Mouse (Mus musculus) embryonic facial prominence, embryonic 15.5 days (tissue): Measurements from ENCODE around the gene 9430015G10Rik. TPM values are rescaled to one million over a fixed set of nuclear protein-coding genes. Genes with fewer than 3 reads are reported as not detected.

ENCODE experiments used
- ATAC-seq: fragments of 200-750 bp; cut with Nextera tagmentation; 2 replicates; pipeline ENCODE4 v1.8.0; 2017; ENCODE audit warnings: low read depth, moderate TSS enrichment; ENCODE audit not compliant: insufficient number of reproducible peaks, low FRiP score, low TSS enrichment
- H3K27ac ChIP-seq: fragments of 300-500 bp; sonication (generic); replicated peaks from 2 replicates; pipeline ENCODE4 v1.5.1; 2015; ENCODE audit warnings: mild to moderate bottlenecking, inconsistent platforms
- H3K27me3 ChIP-seq: fragments of 300-500 bp; sonication (generic); 2 replicates; pipeline ENCODE4 v1.6.1; 2015; ENCODE audit warnings: inconsistent platforms
- H3K36me3 ChIP-seq: fragments of 300-500 bp; sonication (generic); 2 replicates; pipeline ENCODE4 v1.6.1; 2015; ENCODE audit warnings: mild to moderate bottlenecking, inconsistent platforms
- H3K4me1 ChIP-seq: fragments of 300-500 bp; sonication (generic); 2 replicates; pipeline ENCODE4 v1.6.1; 2015; ENCODE audit warnings: inconsistent platforms
- H3K4me2 ChIP-seq: fragments of 300-500 bp; sonication (generic); replicated peaks from 2 replicates; pipeline ENCODE4 v1.6.1; 2015; ENCODE audit warnings: mild to moderate bottlenecking, inconsistent platforms
- H3K4me3 ChIP-seq: fragments of 300-500 bp; sonication (generic); replicated peaks from 2 replicates; pipeline ENCODE4 v1.5.1; 2015; ENCODE audit warnings: mild to moderate bottlenecking, inconsistent platforms
- H3K9ac ChIP-seq: fragments of 300-500 bp; sonication (generic); 2 replicates; pipeline ENCODE4 v1.6.1; 2015; ENCODE audit warnings: inconsistent platforms
- H3K9me3 ChIP-seq: fragments of 300-500 bp; sonication (generic); replicated peaks from 2 replicates; pipeline ENCODE4 v1.6.1; 2016; ENCODE audit warnings: inconsistent platforms
- WGBS: fragments of 180-500 bp; shearing (Covaris S2); methylation state at CpG from one replicate; pipeline ENCODE4 v1.1.7; 2015; 5-methylcytosine and 5-hydroxymethylcytosine counted together
- polyA plus RNA-seq: library from polyadenylated mRNA; unstranded; fragments of >200 nt; fragmentation: Nextera tagmentation; extraction: Ambion mirVana; gene quantifications from 2 replicates; pipeline ENCODE4 v1.2.1, GENCODE M21; 2015

The 9430015G10Rik gene
- polyA plus RNA-seq, 1 experiment from 2014 or later: 32.8 TPM

- 45% methylated on average over 4 of the region's 4 CpGs for WGBS
- Histone ChIP-seq H3K27ac (peak overlapping the region; percentile 48; the same call in 1 of the 2 replicates), H3K4me1 (peaks cover 15% of the 10 kb centered on the region), H3K36me3 (no peaks in the 10 kb centered on the region), H3K4me2 (no peak overlapping the region), H3K9me3 (no peaks in the 10 kb centered on the region), H3K9ac (no peak overlapping the region), H3K27me3 (peaks cover 5% of the 10 kb centered on the region; the same call in 1 of the 2 replicates), H3K4me3 (no peak overlapping the region)
- ATAC-seq: no peak
Measured at GRCm38 (mm10) chr4:156082621-156083234, 27.1 kb upstream of the 9430015G10Rik start.

GRCm38 (mm10) chr4:156083348-156083747 lies 26.4 kb upstream of the 9430015G10Rik start:
- H3K4me2 ChIP-seq: no peak overlapping the region
- H3K4me3 ChIP-seq: no peak overlapping the region
- H3K4me1 ChIP-seq: peaks cover 10% of the 10 kb centered on the region; the same call in 1 of the 2 replicates
- H3K36me3 ChIP-seq: no peaks in the 10 kb centered on the region
- no peak overlapping the region; the same call in 1 of the 2 replicates for H3K27ac ChIP-seq
- WGBS: 59% methylated on average over 5 of the region's 5 CpGs
- no peak for ATAC-seq
- no peak overlapping the region for H3K9ac ChIP-seq
- H3K9me3 ChIP-seq: no peaks in the 10 kb centered on the region
- H3K27me3 ChIP-seq: no peaks in the 10 kb centered on the region

- Histone ChIP-seq H3K27ac (no peak overlapping the region), H3K4me3 (no peak overlapping the region), H3K4me1 (peaks cover 10% of the 10 kb centered on the region; the same call in 1 of the 2 replicates), H3K9ac (no peak overlapping the region), H3K4me2 (no peak overlapping the region), H3K9me3 (no peaks in the 10 kb centered on the region), H3K27me3 (no peaks in the 10 kb centered on the region), H3K36me3 (no peaks in the 10 kb centered on the region)
- ATAC-seq: no peak
- WGBS: 72% methylated on average over 9 of the region's 9 CpGs
Measured at GRCm38 (mm10) chr4:156084096-156084879, 25.5 kb upstream of the 9430015G10Rik start.

GRCm38 (mm10) chr4:156085256-156085655 lies 24.5 kb upstream of the 9430015G10Rik start:
- no peak for ATAC-seq

GRCm38 (mm10) chr4:156087398-156088087 lies 22.2 kb upstream of the 9430015G10Rik start:
- no peak overlapping the region for H3K27ac ChIP-seq
- no peaks in the 10 kb centered on the region for H3K27me3 ChIP-seq
- no peak overlapping the region for H3K4me3 ChIP-seq
- WGBS: 29% methylated on average over 5 of the region's 5 CpGs
- ATAC-seq: no peak
- peaks cover 6% of the 10 kb centered on the region; the same call in 1 of the 2 replicates for H3K4me1 ChIP-seq
- H3K9me3 ChIP-seq: no peaks in the 10 kb centered on the region
- H3K36me3 ChIP-seq: no peaks in the 10 kb centered on the region
- H3K9ac ChIP-seq: no peak overlapping the region
- H3K4me2 ChIP-seq: no peak overlapping the region

More at GRCm38 (mm10) chr4:156085256-156085655, 24.5 kb upstream of the 9430015G10Rik start:
- H3K4me3 ChIP-seq: no peak overlapping the region
- H3K4me2 ChIP-seq: no peak overlapping the region
- H3K4me1 ChIP-seq: peaks cover 10% of the 10 kb centered on the region; the same call in 1 of the 2 replicates
- H3K9me3 ChIP-seq: no peaks in the 10 kb centered on the region
- no peaks in the 10 kb centered on the region for H3K27me3 ChIP-seq
- 83% methylated on average over 8 of the region's 8 CpGs for WGBS
- no peaks in the 10 kb centered on the region for H3K36me3 ChIP-seq
- no peak overlapping the region for H3K27ac ChIP-seq
- no peak overlapping the region for H3K9ac ChIP-seq

GRCm38 (mm10) chr4:156091236-156091635 lies 18.5 kb upstream of the 9430015G10Rik start:
- 59% methylated on average over 1 of the region's 1 CpGs for WGBS
- Histone ChIP-seq H3K9me3 (no peaks in the 10 kb centered on the region), H3K27ac (no peak overlapping the region), H3K9ac (no peak overlapping the region), H3K4me2 (no peak overlapping the region), H3K27me3 (no peaks in the 10 kb centered on the region), H3K4me3 (no peak overlapping the region), H3K4me1 (no peaks in the 10 kb centered on the region), H3K36me3 (no peaks in the 10 kb centered on the region)
- no peak for ATAC-seq

GRCm38 (mm10) chr4:156092765-156093164 lies 17.0 kb upstream of the 9430015G10Rik start:
- ATAC-seq: no peak
- 75% methylated on average over 1 of the region's 1 CpGs for WGBS
- Histone ChIP-seq H3K27me3 (no peaks in the 10 kb centered on the region), H3K9ac (no peak overlapping the region), H3K4me2 (no peak overlapping the region), H3K4me1 (no peaks in the 10 kb centered on the region), H3K4me3 (no peak overlapping the region), H3K27ac (no peak overlapping the region), H3K9me3 (no peaks in the 10 kb centered on the region), H3K36me3 (no peaks in the 10 kb centered on the region)

- ATAC-seq: no peak
- no peak overlapping the region for H3K9ac ChIP-seq
- no peak overlapping the region for H3K4me3 ChIP-seq
- H3K4me1 ChIP-seq: no peaks in the 10 kb centered on the region
- no peak overlapping the region for H3K4me2 ChIP-seq
- 79% methylated on average over 5 of the region's 5 CpGs for WGBS
- H3K27ac ChIP-seq: no peak overlapping the region
- no peaks in the 10 kb centered on the region for H3K27me3 ChIP-seq
- H3K36me3 ChIP-seq: no peaks in the 10 kb centered on the region
- H3K9me3 ChIP-seq: no peaks in the 10 kb centered on the region
Measured at GRCm38 (mm10) chr4:156093758-156094157, 16.0 kb upstream of the 9430015G10Rik start.

DNA sequence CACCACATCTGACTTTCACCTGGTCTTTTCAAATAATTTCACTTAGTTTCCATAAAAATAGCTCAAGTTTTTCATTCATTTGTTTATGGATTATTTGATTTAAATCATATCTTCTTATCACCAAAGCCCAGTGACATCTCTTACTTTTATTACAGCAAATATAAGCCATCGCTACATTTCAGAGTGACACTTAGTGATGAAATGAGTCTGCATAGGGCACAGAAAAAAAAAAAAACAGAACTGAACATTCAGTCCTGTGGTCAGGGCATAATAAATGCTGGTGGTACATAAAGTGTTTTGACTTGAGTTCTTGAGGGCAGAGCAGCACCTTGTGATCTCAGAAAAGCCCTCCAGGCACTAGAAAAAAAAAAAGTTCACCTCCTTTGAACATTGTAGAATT lies 13.6 kb upstream of the 9430015G10Rik start:
- H3K4me2 ChIP-seq: no peak overlapping the region
- WGBS: 90% methylated on average over 1 of the region's 1 CpGs
- no peaks in the 10 kb centered on the region for H3K4me1 ChIP-seq
- H3K27me3 ChIP-seq: no peaks in the 10 kb centered on the region
- H3K27ac ChIP-seq: no peak overlapping the region
- no peak for ATAC-seq
- H3K9ac ChIP-seq: no peak overlapping the region
- no peaks in the 10 kb centered on the region for H3K36me3 ChIP-seq
- H3K9me3 ChIP-seq: no peaks in the 10 kb centered on the region
- H3K4me3 ChIP-seq: no peak overlapping the region

GRCm38 (mm10) chr4:156097770-156098366 lies 11.9 kb upstream of the 9430015G10Rik start:
- Histone ChIP-seq H3K36me3 (no peaks in the 10 kb centered on the region), H3K9ac (no peak overlapping the region), H3K4me2 (no peak overlapping the region), H3K9me3 (no peaks in the 10 kb centered on the region), H3K4me1 (no peaks in the 10 kb centered on the region), H3K4me3 (no peak overlapping the region), H3K27me3 (no peaks in the 10 kb centered on the region), H3K27ac (peak overlapping the region; percentile 51)
- peak; percentile 68 for ATAC-seq
- WGBS: 42% methylated on average over 9 of the region's 9 CpGs

DNA sequence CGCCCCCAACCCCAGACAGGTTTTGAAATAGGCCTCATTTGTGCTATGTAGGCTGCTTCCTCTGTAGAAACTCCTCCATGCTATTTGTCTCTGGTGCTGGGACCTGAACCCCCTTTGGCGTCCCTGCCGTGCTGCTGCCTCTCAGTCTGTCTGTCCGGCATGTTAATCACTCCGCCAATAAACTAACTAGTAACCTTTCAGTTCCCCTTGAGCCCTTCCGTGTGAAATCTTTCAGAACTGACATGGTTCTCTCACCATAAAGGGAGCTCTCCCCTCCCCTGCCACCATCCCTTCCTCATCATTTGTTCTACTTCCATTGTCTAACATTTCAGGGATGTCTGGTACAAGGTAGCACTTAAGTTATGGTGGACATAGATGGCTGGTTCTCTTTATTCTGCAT lies 10.4 kb upstream of the 9430015G10Rik start:
- H3K4me2 ChIP-seq: no peak overlapping the region
- H3K4me3 ChIP-seq: no peak overlapping the region
- H3K9ac ChIP-seq: no peak overlapping the region
- 74% methylated on average over 6 of the region's 6 CpGs for WGBS
- no peaks in the 10 kb centered on the region for H3K27me3 ChIP-seq
- H3K4me1 ChIP-seq: no peaks in the 10 kb centered on the region
- no peak for ATAC-seq
- H3K27ac ChIP-seq: no peak overlapping the region
- no peaks in the 10 kb centered on the region for H3K9me3 ChIP-seq
- H3K36me3 ChIP-seq: no peaks in the 10 kb centered on the region
